Mouse (Mus musculus): ENCODE data around the gene Mb. TPM values are rescaled to one million over a fixed set of nuclear protein-coding genes. Genes with fewer than 3 reads are reported as not detected.

Mb gene
- not detected in 2 replicates for polyA plus RNA-seq (2012; ENCODE audit: insufficient read depth, low replicate concordance)

DNA sequence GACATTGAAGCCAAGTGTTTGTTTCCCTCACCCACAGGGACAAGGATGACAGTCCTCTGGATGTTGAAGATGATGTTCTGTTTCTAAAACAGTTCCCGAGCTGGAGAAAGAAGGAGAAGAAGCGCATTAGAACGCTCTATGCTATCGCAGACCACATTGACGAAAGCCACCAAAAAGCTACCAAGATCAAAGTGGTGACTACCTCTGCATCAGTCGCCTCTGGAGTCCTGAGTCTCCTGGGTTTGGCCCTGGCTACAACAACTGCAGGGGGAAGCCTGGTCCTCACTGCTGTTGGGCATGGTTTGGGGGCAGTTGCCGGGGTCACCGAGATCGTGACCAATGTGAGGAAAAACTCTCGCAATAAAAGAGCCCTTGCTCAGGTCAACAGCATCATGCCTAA is at the start of gene Mb:
Mb (minus strand) TSS at position 101 of the 400 bp plus-strand sequence.
- H3K27me3 ChIP-seq (replicated peaks) = peaks cover 54% of the 10 kb centered on the region
- no peak for TF ChIP-seq FLI1 (IDR thresholded peaks at IDR 0.05; ENCODE audit: low read length)

DNA sequence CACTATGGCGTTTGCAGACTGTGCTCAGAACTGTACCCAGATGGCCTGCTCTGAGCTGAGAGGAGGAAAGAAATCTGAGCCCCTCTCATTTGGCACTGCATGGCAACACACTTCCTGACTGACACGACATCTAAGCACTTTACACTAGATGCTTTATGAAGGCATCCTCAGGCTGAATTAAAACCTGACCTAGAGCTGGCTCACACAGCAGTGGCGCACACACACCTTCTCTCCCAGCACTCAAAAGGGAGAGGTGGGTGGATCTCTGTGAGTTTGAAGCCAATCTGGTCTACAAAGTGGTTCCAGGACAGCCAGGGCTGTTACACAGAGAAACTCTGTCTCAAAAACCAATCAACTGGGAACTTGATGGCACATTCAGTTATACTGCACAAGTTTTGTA is 49.3 kb upstream of the Mb start:
- Histone ChIP-seq H3K4me1 (no peaks in the 10 kb centered on the region), H3K9me3 (no peaks in the 10 kb centered on the region), H3K36me3 (replicated peaks; ENCODE audit: low read length) (no peaks in the 10 kb centered on the region), H3K27me3 (replicated peaks) (peaks cover 2% of the 10 kb centered on the region), H3K4me3 (replicated peaks) (no peak overlapping the region)
- TF ChIP-seq GATA1 (IDR thresholded peaks at IDR 0.05; ENCODE audit: borderline replicate concordance, low read length) = no peak
- no peak for TF ChIP-seq FLI1 (IDR thresholded peaks at IDR 0.05; ENCODE audit: low read length)

More for the DNA sequence above, at the start of gene Mb:
- H3K4me1 ChIP-seq = no peaks in the 10 kb centered on the region
- H3K36me3 ChIP-seq (replicated peaks; ENCODE audit: low read length) = no peaks in the 10 kb centered on the region
- H3K9me3 ChIP-seq = peaks cover 5% of the 10 kb centered on the region; the same call in 1 of the 2 replicates
- no peak within 1 kb of the TSS for H3K4me3 ChIP-seq (replicated peaks)

DNA sequence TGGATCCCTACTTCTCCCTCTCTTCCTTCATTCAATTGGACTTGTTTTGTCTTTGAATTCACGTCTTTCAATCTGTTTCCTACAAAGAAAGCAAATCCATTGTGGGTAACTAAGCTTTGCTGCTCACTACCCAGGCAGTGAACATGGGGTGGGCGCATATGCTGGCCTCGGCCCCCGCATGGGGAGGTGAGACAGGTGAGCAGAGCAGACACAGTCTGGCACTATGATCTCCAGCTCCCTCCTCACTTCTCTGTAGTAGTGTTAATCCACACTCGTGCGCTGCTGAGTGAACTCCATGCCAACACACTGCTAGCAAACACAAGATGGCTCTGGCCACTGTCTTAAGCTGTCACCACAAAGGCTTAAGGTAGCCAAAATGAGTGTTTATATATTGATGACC is 46.9 kb upstream of the Mb start:
- peaks cover 9% of the 10 kb centered on the region for H3K27me3 ChIP-seq (replicated peaks)

DNA sequence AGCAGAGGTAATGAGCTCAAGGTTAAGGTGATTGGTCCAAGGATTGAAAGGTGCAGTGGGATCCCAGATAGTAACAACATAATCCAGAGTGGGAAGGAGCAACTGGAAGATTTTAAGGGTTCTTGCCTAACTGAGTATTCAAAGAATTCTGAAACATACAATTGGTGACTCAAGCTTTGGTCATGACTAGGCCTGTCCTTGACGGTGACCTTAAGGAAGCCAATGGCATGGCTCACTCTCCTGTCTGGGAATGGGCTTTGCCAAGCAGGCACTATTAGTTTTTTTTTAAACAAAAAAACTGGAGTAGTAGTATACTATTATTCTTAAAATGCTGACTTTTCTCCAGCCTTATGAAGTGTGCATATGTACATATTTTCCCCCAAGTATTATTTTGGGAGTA is 44.7 kb upstream of the Mb start:
- peaks cover 20% of the 10 kb centered on the region for H3K27me3 ChIP-seq (replicated peaks)
- no peaks in the 10 kb centered on the region for H3K36me3 ChIP-seq (replicated peaks; ENCODE audit: low read length)
- H3K4me3 ChIP-seq (replicated peaks) = no peak overlapping the region
- no peak for TF ChIP-seq FLI1 (IDR thresholded peaks at IDR 0.05; ENCODE audit: low read length)
- TF ChIP-seq GATA1 (IDR thresholded peaks at IDR 0.05; ENCODE audit: borderline replicate concordance, low read length) = no peak
- no peaks in the 10 kb centered on the region for H3K9me3 ChIP-seq
- no peaks in the 10 kb centered on the region for H3K4me1 ChIP-seq

More for the DNA sequence above, 46.9 kb upstream of the Mb start:
- no peaks in the 10 kb centered on the region for H3K36me3 ChIP-seq (replicated peaks; ENCODE audit: low read length)
- TF ChIP-seq FLI1 (IDR thresholded peaks at IDR 0.05; ENCODE audit: low read length) (no peak), GATA1 (IDR thresholded peaks at IDR 0.05; ENCODE audit: borderline replicate concordance, low read length) (no peak)
- H3K4me1 ChIP-seq = no peaks in the 10 kb centered on the region
- no peak overlapping the region for H3K4me3 ChIP-seq (replicated peaks)
- no peaks in the 10 kb centered on the region for H3K9me3 ChIP-seq

DNA sequence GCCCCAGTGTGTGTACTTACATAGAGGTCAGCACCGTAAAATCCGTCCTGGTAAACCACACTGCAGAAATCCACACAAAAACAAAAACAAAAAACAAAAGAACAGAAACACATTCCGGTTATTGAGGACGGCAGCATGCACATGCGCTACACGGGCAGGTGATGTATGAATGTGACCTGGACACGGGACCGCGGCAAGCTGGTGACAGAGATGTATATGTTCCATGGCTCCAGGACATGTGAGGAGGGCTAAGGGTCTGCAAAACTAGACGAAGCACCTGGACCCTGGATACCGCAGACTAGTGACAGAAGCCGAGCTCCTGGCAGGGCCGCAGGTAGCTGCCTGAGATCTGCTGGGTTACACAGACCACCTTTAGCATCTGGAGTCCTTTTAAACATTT is 44.0 kb upstream of the Mb start:
- Histone ChIP-seq H3K36me3 (replicated peaks; ENCODE audit: low read length) (no peaks in the 10 kb centered on the region), H3K27me3 (replicated peaks) (peaks cover 23% of the 10 kb centered on the region), H3K9me3 (no peaks in the 10 kb centered on the region), H3K4me1 (no peaks in the 10 kb centered on the region), H3K4me3 (replicated peaks) (no peak overlapping the region)
- TF ChIP-seq FLI1 (IDR thresholded peaks at IDR 0.05; ENCODE audit: low read length) (no peak), GATA1 (IDR thresholded peaks at IDR 0.05; ENCODE audit: borderline replicate concordance, low read length) (no peak)

DNA sequence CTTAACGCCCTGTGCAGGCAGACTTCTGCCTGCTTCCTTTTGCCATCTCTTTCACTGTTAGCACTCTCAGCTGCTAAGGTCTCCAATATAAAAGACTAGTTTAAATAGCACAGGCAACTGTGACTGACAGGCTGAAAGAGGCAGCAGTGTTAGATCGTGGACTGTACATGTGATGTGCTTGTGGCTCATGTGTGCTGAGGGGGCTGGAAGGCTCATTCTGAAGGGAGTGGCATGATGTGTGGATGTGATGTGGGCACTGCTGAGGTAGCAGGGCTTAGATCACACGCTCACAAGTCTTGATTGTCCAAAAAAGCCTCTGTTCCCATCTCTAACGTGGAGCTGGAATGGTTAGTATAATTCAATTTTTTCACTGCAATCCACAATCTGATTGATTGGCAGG is 40.9 kb upstream of the Mb start:
- TF ChIP-seq FLI1 (IDR thresholded peaks at IDR 0.05; ENCODE audit: low read length) = no peak
- TF ChIP-seq GATA1 (IDR thresholded peaks at IDR 0.05; ENCODE audit: borderline replicate concordance, low read length) = no peak
- H3K27me3 ChIP-seq (replicated peaks) = peaks cover 24% of the 10 kb centered on the region

DNA sequence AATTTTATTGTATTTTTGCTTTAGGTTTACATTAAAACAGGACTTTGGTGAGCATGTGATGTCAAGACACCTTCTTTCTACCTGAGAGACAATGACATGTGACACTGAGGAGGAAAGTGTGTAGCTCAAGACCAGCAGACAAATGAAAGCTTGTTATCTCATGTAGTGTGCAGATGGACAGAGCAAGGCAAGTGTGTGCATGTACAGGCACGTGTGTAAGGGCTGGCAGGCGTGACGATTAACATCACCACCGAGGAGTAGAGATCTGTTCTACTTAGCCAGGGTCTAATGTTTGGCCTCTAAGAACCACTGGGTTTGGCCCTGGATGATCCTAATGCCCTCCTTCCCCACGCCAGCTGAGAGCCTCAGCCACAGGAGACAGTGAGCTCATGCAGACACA is 40.1 kb upstream of the Mb start:
- no peaks in the 10 kb centered on the region for H3K36me3 ChIP-seq (replicated peaks; ENCODE audit: low read length)
- peaks cover 29% of the 10 kb centered on the region for H3K27me3 ChIP-seq (replicated peaks)
- TF ChIP-seq GATA1 (IDR thresholded peaks at IDR 0.05; ENCODE audit: borderline replicate concordance, low read length) = no peak
- no peak for TF ChIP-seq FLI1 (IDR thresholded peaks at IDR 0.05; ENCODE audit: low read length)
- H3K4me1 ChIP-seq = no peaks in the 10 kb centered on the region
- H3K4me3 ChIP-seq (replicated peaks) = no peak overlapping the region
- no peaks in the 10 kb centered on the region for H3K9me3 ChIP-seq

More for the DNA sequence above, 40.9 kb upstream of the Mb start:
- peak overlapping the region; percentile 30 for H3K4me3 ChIP-seq (replicated peaks)
- H3K36me3 ChIP-seq (replicated peaks; ENCODE audit: low read length) = no peaks in the 10 kb centered on the region
- H3K9me3 ChIP-seq = no peaks in the 10 kb centered on the region
- no peaks in the 10 kb centered on the region for H3K4me1 ChIP-seq

DNA sequence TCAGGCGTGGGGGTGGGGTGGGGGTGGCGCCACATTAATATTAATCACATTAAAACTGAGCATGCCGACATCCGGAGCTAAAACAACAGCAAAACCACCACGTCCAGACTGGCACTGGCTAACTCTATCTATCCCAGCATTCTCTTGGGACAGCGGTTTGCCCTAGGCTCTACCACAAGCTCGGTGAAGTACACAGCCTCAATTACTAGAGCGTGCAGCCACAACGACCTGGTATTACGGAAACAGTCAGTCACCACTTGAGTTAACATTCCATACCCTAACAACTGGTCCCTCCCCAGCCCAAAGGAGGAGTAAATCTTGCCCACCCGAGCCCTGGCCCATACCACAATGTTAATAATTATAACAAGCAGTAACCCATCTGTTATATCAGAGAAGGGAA is 38.8 kb upstream of the Mb start:
- peaks cover 33% of the 10 kb centered on the region for H3K27me3 ChIP-seq (replicated peaks)
- no peak overlapping the region for H3K4me3 ChIP-seq (replicated peaks)
- no peaks in the 10 kb centered on the region for H3K4me1 ChIP-seq
- no peaks in the 10 kb centered on the region for H3K36me3 ChIP-seq (replicated peaks; ENCODE audit: low read length)
- no peak for TF ChIP-seq FLI1 (IDR thresholded peaks at IDR 0.05; ENCODE audit: low read length)
- TF ChIP-seq GATA1 (IDR thresholded peaks at IDR 0.05; ENCODE audit: borderline replicate concordance, low read length) = no peak
- H3K9me3 ChIP-seq = no peaks in the 10 kb centered on the region

DNA sequence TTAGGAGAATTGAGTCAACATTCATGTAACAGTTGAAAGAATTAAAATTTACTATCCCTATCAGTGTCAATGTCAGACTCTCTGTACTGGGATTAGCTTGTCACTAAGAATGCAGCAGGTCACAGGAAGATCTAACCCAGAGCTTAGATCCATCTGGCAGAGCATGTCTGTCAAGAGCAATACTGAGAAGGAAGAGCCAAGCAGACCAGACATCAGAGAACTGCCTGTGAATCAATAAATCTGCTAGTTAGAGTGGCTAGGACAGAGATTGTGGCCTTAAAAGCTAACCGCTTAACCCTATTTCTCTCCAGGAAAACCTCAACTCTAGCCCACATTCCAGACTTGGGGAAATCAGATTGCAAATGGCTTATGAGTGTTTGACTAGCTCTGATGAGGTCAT is 36.0 kb upstream of the Mb start:
- Histone ChIP-seq H3K9me3 (no peaks in the 10 kb centered on the region), H3K27me3 (replicated peaks) (peaks cover 29% of the 10 kb centered on the region), H3K4me1 (no peaks in the 10 kb centered on the region), H3K36me3 (replicated peaks; ENCODE audit: low read length) (no peaks in the 10 kb centered on the region), H3K4me3 (replicated peaks) (no peak overlapping the region)
- TF ChIP-seq FLI1 (IDR thresholded peaks at IDR 0.05; ENCODE audit: low read length) (no peak), GATA1 (IDR thresholded peaks at IDR 0.05; ENCODE audit: borderline replicate concordance, low read length) (no peak)

DNA sequence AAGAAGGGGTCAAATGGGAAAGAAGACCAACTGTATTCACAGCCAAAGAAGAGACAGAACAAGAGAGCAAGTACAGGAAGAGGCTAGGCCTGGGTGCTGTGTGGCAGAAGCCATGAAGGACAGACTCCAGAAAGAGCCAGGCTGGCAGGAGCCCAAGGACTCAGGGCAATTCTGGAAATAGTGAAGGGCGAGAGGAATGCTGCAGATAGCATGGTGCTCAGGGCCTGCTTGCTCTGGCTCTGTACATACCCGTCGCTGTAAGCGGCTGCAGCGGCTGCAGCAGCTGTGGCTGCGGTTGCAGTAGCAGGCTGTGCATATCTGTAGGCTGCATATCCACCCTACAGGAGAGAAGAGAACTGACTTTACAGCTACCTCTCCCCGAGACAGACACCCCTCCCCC is 35.3 kb upstream of the Mb start:
- H3K4me1 ChIP-seq = no peaks in the 10 kb centered on the region
- no peak overlapping the region for H3K4me3 ChIP-seq (replicated peaks)
- no peaks in the 10 kb centered on the region for H3K36me3 ChIP-seq (replicated peaks; ENCODE audit: low read length)
- H3K27me3 ChIP-seq (replicated peaks) = peaks cover 30% of the 10 kb centered on the region
- no peak for TF ChIP-seq GATA1 (IDR thresholded peaks at IDR 0.05; ENCODE audit: borderline replicate concordance, low read length)
- TF ChIP-seq FLI1 (IDR thresholded peaks at IDR 0.05; ENCODE audit: low read length) = no peak
- no peaks in the 10 kb centered on the region for H3K9me3 ChIP-seq

DNA sequence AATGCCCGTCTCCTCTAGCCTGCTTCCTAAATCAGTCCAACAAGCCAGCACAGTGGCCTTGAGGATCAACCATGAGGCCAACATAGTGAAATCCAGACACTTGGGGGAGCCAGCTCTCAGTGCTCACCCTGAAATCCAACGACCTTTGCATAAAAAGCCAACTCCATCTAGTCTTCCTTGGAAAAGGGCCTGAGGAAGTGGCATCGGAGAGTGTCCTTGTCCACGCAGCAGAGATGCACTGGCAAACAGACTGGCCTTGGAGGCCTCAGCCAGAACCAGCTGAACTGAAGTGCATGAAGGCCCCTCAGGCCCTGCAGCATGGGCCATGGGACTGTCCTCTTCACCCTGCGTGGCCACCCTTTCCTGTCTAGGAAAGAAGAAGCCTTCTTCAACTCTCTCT is 31.0 kb upstream of the Mb start:
- Histone ChIP-seq H3K9me3 (no peaks in the 10 kb centered on the region), H3K4me3 (replicated peaks) (no peak overlapping the region), H3K27me3 (replicated peaks) (peaks cover 51% of the 10 kb centered on the region), H3K36me3 (replicated peaks; ENCODE audit: low read length) (no peaks in the 10 kb centered on the region), H3K4me1 (no peaks in the 10 kb centered on the region)
- TF ChIP-seq GATA1 (IDR thresholded peaks at IDR 0.05; ENCODE audit: borderline replicate concordance, low read length) (no peak), FLI1 (IDR thresholded peaks at IDR 0.05; ENCODE audit: low read length) (no peak)

Measured in megakaryocyte, embryonic 14.5 days (primary cell).